Mouse (Mus musculus) hindbrain, embryonic 10.5 days (tissue): ENCODE data around the gene Pdzd7. TPM values are rescaled to one million over a fixed set of nuclear protein-coding genes. Genes with fewer than 3 reads are reported as not detected.

Source experiments
- DNase-seq: peaks from one replicate; pipeline ENCODE4 v3.0.0-alpha.2; 2017; ENCODE audit warnings: low spot score
- H3K27ac ChIP-seq: fragments of 300-500 bp; sonication (generic); 2 replicates; pipeline ENCODE4 v1.5.1; 2016; ENCODE audit warnings: mild to moderate bottlenecking, moderate library complexity
- H3K27me3 ChIP-seq: fragments of 300-500 bp; sonication (generic); 2 replicates; pipeline ENCODE4 v1.6.1; 2016; ENCODE audit warnings: mild to moderate bottlenecking; ENCODE audit not compliant: poor library complexity, insufficient read depth, severe bottlenecking
- H3K36me3 ChIP-seq: fragments of 300-500 bp; sonication (generic); 2 replicates; pipeline ENCODE4 v1.6.1; 2016; ENCODE audit warnings: mild to moderate bottlenecking, moderate library complexity
- H3K4me1 ChIP-seq: fragments of 300-500 bp; sonication (generic); replicated peaks from 2 replicates; pipeline ENCODE4 v1.6.1; 2016; ENCODE audit warnings: mild to moderate bottlenecking
- H3K4me3 ChIP-seq: fragments of 300-500 bp; sonication (generic); 2 replicates; pipeline ENCODE4 v1.5.1; 2016; ENCODE audit warnings: mild to moderate bottlenecking, moderate library complexity
- H3K9me3 ChIP-seq: fragments of 300-500 bp; sonication (generic); 2 replicates; pipeline ENCODE4 v1.6.1; 2016; ENCODE audit warnings: mild to moderate bottlenecking, moderate library complexity
- WGBS: fragments of 180-500 bp; shearing (Covaris S2); methylation state at CpG from one replicate; pipeline ENCODE4 v1.1.7; 2016; 5-methylcytosine and 5-hydroxymethylcytosine counted together
- polyA plus RNA-seq: library from polyadenylated mRNA; unstranded; fragments of >200 nt; fragmentation: Nextera tagmentation; extraction: Ambion mirVana; gene quantifications from 2 replicates; pipeline ENCODE4 v1.2.1, GENCODE M21; 2016

Pdzd7 gene
- polyA plus RNA-seq, 1 experiment from 2014 or later, result 0.26 TPM

DNA sequence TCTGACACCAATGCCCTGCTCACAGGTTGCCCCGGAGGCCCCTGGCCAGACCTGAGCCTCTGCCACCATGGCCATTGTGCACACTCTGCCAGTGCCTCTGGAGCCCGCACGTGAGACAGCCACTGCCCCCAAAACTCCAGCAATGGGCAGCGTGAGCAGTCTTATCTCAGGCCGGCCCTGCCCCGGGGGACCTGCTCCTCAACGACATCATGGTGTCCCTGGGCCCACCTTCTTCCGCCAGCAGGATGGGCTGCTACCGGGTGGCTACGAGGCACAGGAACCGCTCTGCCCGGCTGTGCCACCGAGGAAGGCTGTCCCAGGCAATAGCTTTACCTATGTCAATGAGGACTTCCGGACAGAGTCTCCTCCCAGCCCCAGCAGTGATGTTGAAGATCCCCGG, 24.2 kb downstream of the Pdzd7 start:
- peak overlapping the region; percentile 42; the same call in 1 of the 2 replicates for H3K27ac ChIP-seq
- WGBS, result 92% methylated on average over 15 of the region's 15 CpGs
- peak overlapping the region; percentile 23; the same call in 1 of the 2 replicates for H3K4me3 ChIP-seq
- H3K9me3 ChIP-seq, result no peaks in the 10 kb centered on the region
- peaks cover 64% of the 10 kb centered on the region for H3K4me1 ChIP-seq
- H3K27me3 ChIP-seq, result no peaks in the 10 kb centered on the region; the same call in 1 of the 2 replicates
- peaks cover 61% of the 10 kb centered on the region for H3K36me3 ChIP-seq
- no peak for DNase-seq

DNA sequence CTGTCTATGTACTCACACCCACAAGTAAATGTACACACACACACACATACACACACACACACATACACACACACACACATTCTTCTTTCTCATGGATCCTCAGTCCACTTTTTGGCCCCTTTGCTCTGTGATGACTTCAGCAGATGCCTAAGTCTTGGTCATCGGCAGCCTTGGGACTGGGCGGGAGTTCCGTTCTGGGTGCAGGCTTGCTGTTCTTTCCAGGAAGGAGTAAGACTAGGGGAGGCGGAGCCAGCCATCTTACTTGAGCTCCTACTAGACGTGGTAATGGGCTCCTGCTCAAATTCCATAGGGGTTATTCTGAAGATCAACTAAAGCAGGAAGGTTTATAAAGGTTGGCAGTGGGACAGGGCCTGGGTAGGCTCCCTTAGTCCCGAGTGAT, 25.2 kb downstream of the Pdzd7 start:
- 0 out of 2 replicates have a peak overlapping the region, but pooled peaks have one; percentile 1 for H3K27ac ChIP-seq

DNA sequence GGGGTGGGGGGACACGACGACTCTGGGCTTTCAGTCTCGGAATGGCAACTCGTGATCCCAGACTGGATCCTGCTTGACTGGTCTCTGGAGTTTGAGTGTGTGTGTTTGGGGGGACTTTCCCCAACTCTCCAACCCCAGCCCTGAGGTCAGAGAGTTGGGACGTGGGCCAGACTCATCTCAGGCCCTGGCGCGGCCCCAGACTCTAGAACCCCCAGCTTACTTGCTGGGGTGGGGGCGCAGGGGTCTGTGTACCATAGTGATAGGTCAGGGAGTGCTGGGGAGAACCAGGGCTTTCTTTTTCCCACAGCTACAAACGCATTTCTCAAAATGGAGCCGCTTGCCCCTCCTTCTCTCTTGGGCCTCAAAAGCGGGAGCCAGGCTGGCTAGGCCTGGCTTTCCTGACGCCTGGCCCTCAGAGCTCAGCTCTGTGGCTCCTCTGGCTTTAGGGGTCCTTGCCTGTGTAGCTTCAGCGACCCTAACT, 27.1 kb downstream of the Pdzd7 start:
- peak; percentile 58 for DNase-seq
- peak overlapping the region; percentile 99 for H3K27ac ChIP-seq
- no peaks in the 10 kb centered on the region for H3K9me3 ChIP-seq
- peaks cover 75% of the 10 kb centered on the region for H3K4me1 ChIP-seq
- H3K36me3 ChIP-seq, result peaks cover 32% of the 10 kb centered on the region
- peak overlapping the region; percentile 73 for H3K4me3 ChIP-seq
- no peaks in the 10 kb centered on the region; the same call in 1 of the 2 replicates for H3K27me3 ChIP-seq
- WGBS, result under 1% methylated on average over 13 of the region's 13 CpGs

More for the DNA sequence above, 25.2 kb downstream of the Pdzd7 start:
- 72% methylated on average over 6 of the region's 6 CpGs for WGBS
- H3K27me3 ChIP-seq, result no peaks in the 10 kb centered on the region; the same call in 1 of the 2 replicates
- DNase-seq, result no peak
- H3K36me3 ChIP-seq, result peaks cover 51% of the 10 kb centered on the region
- H3K4me3 ChIP-seq, result peak overlapping the region; percentile 29; the same call in 1 of the 2 replicates
- H3K9me3 ChIP-seq, result no peaks in the 10 kb centered on the region
- peaks cover 67% of the 10 kb centered on the region for H3K4me1 ChIP-seq

DNA sequence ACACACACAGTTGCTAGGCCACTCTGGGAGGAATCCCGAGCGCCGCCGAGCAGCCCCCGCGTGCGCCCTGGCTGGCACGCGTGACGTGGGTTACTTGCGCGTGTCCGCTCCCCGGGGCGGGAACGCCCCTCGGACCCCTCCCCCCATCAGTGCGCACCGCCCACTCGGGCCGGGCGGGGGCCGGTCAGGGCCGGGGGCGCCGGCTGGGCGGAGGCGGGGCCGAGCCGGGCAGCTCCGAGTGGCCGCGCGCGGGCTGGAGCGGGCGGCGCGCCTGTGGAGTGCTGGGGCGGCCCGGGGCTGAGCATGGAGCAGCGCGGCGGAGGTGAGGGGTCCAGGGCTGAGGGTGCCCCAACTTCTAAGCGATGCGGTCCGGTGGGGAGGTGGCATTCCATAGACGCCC, 27.6 kb downstream of the Pdzd7 start:
- H3K36me3 ChIP-seq, result peaks cover 27% of the 10 kb centered on the region
- H3K27ac ChIP-seq, result peak overlapping the region; percentile 99
- no peaks in the 10 kb centered on the region for H3K9me3 ChIP-seq
- WGBS, result 0% methylated on average over 44 of the region's 48 CpGs
- peaks cover 75% of the 10 kb centered on the region for H3K4me1 ChIP-seq
- DNase-seq, result peak; percentile 86
- H3K4me3 ChIP-seq, result peak overlapping the region; percentile 73
- H3K27me3 ChIP-seq, result no peaks in the 10 kb centered on the region; the same call in 1 of the 2 replicates

DNA sequence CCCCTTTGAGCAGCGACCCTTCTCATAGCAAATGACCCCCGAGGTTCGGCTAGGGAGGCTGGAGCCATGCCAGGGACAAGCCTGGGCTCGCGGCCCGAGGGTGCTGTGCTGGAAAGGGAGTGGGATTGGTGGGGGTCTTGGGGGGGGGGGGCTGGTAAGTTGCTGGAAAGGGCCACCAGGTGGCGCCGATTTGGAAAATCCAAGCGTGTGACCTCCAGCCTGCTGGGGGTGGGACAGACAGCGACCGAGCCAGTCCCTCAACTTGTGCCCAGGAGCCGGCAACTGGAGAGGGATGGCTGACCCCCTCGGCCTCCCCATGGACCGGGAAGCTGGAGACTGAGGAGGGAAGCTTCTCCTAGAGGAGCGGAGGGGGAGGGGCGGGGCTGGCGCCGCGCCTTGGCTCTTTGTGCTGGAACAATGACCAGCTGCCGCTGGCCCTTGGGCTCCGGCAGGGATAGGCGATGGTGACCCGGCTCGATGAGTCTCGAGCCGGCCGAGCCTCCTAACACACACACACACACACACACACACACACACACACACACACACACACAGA, 28.2 kb downstream of the Pdzd7 start:
- 0% methylated on average over 21 of the region's 27 CpGs for WGBS
- Histone ChIP-seq H3K27ac (peak overlapping the region; percentile 99), H3K36me3 (peaks cover 27% of the 10 kb centered on the region), H3K27me3 (no peaks in the 10 kb centered on the region; the same call in 1 of the 2 replicates), H3K9me3 (no peaks in the 10 kb centered on the region), H3K4me3 (peak overlapping the region; percentile 73), H3K4me1 (peaks cover 80% of the 10 kb centered on the region)
- DNase-seq, result peak; percentile 93

DNA sequence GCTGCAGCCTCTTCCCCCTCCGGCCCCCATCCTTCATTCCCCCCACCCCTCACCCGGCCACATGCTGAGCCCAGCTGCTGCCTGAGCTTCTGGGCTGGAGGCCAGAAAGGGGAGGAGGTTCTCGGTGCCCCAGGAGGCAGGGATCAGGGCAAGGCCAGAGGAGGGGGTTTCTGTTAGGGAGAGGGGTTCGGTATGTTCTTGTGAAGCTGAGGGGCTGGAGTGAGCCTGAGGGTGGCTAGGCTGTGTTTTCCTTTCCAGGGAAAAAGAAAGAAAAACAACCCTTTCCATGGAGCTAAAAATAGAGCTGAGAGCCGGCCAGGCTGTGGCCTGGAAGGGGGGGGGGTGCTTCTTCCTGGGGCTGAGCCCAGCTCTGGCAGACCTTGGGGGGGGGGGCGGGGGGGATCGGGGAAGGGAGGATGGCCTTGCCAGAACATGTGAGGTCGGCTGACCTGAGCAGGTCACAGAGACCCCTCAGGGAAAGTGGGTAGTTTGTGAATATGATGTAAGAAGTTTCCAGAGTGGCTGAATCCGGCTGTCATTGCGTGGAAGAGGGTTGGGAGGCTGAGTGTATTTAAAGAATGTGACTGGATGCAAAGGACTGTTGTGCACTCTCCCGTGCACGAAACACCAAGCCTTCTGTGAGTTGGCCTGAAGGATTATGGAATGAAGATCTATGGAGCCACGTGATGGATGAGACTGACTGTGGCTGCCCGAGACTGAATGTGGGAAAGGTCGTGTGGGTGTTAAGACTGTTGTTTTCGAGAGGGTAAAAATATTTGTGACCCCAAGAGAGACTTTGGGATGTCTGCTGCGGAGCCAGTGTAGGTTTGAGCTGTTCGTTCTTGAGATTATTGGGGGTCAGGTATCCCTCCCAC, 28.9 kb downstream of the Pdzd7 start:
- peak overlapping the region; percentile 73 for H3K4me3 ChIP-seq

DNA sequence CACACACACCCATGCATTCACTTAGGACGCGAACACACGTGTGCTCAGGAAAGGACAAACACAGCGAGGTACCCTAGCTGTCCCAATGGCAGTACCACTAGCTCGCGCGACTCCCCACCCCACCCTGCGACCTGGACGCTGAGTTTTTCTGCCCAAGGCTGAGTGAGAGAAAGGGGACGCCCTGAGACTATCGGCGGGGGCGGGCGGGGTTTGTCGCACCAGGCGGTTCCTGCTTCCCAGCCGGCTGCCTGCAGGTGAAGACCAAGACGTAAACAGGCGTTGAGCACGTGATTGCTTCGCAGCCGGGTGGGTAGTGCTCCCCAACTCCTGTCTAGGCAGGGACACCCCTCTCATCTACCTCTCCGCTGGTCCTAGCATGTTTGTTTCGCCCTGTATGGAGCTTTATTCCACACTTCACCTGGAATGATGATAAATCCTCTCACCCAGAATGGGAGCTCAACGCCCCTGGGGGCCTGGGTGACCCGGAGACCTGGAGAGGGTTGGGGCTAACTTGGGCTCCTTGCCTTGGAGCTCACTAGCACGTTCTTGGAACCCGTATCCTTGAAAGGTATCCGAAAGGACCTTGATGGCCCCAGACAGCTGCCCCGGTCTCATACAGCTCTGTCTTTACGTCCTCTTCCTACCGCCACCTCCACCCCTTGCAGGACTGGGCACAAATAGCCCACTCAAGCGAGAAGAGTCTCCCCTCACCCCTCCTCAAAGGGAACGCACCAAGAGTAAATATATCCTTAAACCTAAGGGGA, 29.8 kb downstream of the Pdzd7 start:
- H3K4me1 ChIP-seq, result peaks cover 70% of the 10 kb centered on the region
- H3K27me3 ChIP-seq, result no peaks in the 10 kb centered on the region; the same call in 1 of the 2 replicates
- peak overlapping the region; percentile 73 for H3K4me3 ChIP-seq
- DNase-seq, result peak; percentile 42
- H3K36me3 ChIP-seq, result peaks cover 27% of the 10 kb centered on the region
- H3K27ac ChIP-seq, result peak overlapping the region; percentile 99
- under 1% methylated on average over 34 of the region's 34 CpGs for WGBS
- no peaks in the 10 kb centered on the region for H3K9me3 ChIP-seq

More for the DNA sequence above, 28.9 kb downstream of the Pdzd7 start:
- Histone ChIP-seq H3K4me1 (peaks cover 78% of the 10 kb centered on the region), H3K9me3 (no peaks in the 10 kb centered on the region), H3K27me3 (no peaks in the 10 kb centered on the region; the same call in 1 of the 2 replicates), H3K27ac (peak overlapping the region; percentile 99), H3K36me3 (peaks cover 27% of the 10 kb centered on the region)
- peak; percentile 79 for DNase-seq
- WGBS, result 1% methylated on average over 18 of the region's 18 CpGs

DNA sequence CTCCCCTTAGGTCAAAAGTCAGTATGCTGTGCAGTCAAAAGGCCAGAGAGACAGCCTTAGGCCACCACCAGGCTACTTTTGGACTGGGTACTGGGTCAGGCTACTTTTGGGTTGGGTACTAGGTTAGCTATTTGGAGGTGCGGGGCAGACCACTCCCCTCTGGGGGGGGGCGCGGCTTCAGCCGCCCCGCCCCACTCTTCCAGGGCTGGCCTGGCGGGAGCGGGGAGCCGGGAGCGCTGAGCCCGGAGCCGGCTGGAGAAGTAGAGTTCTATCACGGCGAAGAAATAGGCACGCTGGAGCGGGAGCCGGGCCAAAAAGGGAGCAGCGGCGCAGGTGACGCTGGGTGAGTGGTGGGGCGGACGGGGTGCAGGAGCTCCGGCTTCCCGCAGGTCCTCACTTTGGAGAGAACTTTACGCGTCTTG, 30.5 kb downstream of the Pdzd7 start:
- Histone ChIP-seq H3K27ac (peak overlapping the region; percentile 99), H3K36me3 (peaks cover 29% of the 10 kb centered on the region), H3K4me3 (peak overlapping the region; percentile 73), H3K27me3 (no peaks in the 10 kb centered on the region; the same call in 1 of the 2 replicates), H3K4me1 (peaks cover 63% of the 10 kb centered on the region), H3K9me3 (no peaks in the 10 kb centered on the region)
- peak; percentile 49 for DNase-seq
- WGBS, result under 1% methylated on average over 25 of the region's 25 CpGs

DNA sequence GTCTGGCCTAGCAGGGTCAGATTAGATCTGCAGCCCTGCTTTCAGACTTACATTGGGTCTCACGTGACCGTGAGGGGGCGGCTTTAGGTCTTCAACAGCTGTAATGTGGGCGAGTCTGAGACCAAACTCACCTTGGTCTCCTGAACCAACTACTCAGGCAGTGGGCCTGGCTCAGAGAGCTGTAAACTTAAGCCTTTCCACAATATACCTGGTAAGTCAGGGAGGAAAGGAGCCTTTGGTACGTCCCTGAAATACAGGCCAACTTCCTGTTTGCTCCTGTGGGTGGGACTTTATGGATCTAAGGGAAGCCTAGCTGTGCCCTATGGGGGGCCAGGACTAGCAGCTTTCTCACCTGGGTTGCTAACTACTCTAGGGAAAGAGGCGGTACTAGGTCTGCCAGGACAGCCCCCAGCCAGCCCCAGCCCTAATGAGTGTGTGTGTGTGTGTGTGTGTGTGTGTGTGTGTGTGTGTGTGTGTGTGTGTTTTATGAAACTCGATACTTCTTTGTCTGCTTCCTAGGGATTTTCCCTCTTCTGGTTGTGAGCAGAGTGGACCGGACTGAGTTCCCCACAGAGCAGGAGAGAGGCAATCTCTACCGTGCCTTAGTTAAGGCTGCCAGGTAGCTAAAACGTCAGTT, 31.1 kb downstream of the Pdzd7 start, which contains the start of gene Lzts2:
Gene Lzts2, plus strand, starts transcription at position 80 of the 637 bp plus-strand sequence.
- Histone ChIP-seq H3K36me3 (peaks cover 34% of the 10 kb centered on the region), H3K27me3 (no peaks in the 10 kb centered on the region; the same call in 1 of the 2 replicates), H3K9me3 (no peaks in the 10 kb centered on the region), H3K4me1 (peaks cover 57% of the 10 kb centered on the region), H3K27ac (peak within 1 kb of the TSS; percentile 99), H3K4me3 (peak within 1 kb of the TSS; percentile 73)
- WGBS, result 8% methylated on average over 10 of the region's 10 CpGs
- peak; percentile 40 for DNase-seq

DNA sequence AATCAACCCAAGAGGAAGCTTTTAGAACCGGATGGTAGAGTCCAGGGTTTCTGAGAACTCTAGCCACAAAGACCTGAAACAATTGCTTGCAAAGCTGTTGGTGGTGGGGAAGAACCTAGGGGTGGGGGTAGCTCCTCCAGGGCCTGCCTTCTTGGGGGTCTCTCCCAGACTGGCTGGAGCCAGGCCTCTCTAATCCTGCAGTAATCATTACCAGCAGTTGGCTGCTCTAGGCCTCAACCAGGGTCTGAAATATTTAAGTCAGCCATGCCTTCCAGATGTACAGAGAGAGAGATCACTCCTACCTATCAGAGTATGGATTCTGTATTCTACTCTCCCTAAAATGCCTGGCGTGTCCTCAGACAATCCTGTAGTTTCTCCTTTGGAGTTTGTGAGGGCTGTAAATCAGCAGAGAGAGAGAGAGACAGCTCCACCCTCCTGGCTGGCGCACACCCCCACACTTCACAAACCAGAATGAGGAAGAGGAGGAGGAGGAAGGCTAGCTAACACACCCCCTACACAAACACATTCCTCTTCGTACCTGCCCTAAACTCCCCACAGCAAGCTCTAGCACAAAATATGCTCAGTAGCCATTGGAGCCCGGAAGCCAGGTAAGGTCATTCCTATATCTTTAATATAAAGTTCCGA, 31.8 kb downstream of the Pdzd7 start:
- H3K27me3 ChIP-seq, result no peaks in the 10 kb centered on the region; the same call in 1 of the 2 replicates

DNA sequence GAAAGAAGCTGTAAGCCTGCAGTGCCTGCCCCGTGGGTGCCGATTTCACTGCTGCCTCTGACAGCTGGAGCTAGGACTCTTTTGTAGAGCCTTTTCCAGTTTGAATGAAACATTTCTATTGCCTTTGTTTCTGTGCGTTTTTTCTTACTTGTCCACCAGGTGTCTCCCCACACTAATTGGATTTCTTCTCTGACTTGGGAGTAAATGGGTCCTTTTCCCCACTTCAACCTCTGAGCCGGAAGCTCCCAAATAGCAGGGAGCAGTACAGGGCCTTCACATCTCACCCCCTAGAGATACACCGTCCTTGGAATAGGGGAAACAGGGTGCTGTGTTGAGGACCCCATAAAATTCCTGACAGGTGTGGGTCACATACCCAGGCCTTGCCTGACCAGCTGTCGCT, 32.9 kb downstream of the Pdzd7 start:
- DNase-seq, result no peak
- 45% methylated on average over 6 of the region's 6 CpGs for WGBS
- Histone ChIP-seq H3K27me3 (no peaks in the 10 kb centered on the region; the same call in 1 of the 2 replicates), H3K27ac (peak overlapping the region; percentile 62; the same call in 1 of the 2 replicates), H3K4me1 (peaks cover 56% of the 10 kb centered on the region), H3K36me3 (peaks cover 51% of the 10 kb centered on the region), H3K4me3 (no peak overlapping the region), H3K9me3 (no peaks in the 10 kb centered on the region)

More for the DNA sequence above, 31.8 kb downstream of the Pdzd7 start:
- Histone ChIP-seq H3K27ac (peak overlapping the region; percentile 99; the same call in 1 of the 2 replicates), H3K36me3 (peaks cover 40% of the 10 kb centered on the region), H3K4me1 (peaks cover 50% of the 10 kb centered on the region), H3K4me3 (no peak overlapping the region), H3K9me3 (no peaks in the 10 kb centered on the region)
- 65% methylated on average over 6 of the region's 6 CpGs for whole genome bisulfite sequencing
- DNase-seq, result no peak
